Mouse (Mus musculus): ENCODE data around the gene Acot8. TPM values are rescaled to one million over a fixed set of nuclear protein-coding genes. Genes with fewer than 3 reads are reported as not detected.

Gene Acot8
- polyA plus RNA-seq, 1 experiment: 87.6 TPM

- Histone ChIP-seq H3K36me3 (replicated peaks; ENCODE audit: low read length) (peaks cover 49% of the 10 kb centered on the region), H3K4me3 (replicated peaks) (no peak overlapping the region), H3K27me3 (replicated peaks) (peaks cover 3% of the 10 kb centered on the region), H3K9me3 (no peaks in the 10 kb centered on the region), H3K4me1 (peaks cover 54% of the 10 kb centered on the region)
- TF ChIP-seq GATA1 (IDR thresholded peaks at IDR 0.05; ENCODE audit: borderline replicate concordance, low read length): no peak
Observed at GRCm38 (mm10) chr2:164829090-164829489, 24.4 kb upstream of the Acot8 start.

GRCm38 (mm10) chr2:164828437-164828836, 23.8 kb upstream of the Acot8 start, which contains the start of gene Spata25:
Spata25 (minus strand) TSS chr2:164828537.
- Histone ChIP-seq H3K27me3 (replicated peaks) (peaks cover 3% of the 10 kb centered on the region), H3K4me3 (replicated peaks) (no peak within 1 kb of the TSS), H3K9me3 (no peaks in the 10 kb centered on the region), H3K36me3 (replicated peaks; ENCODE audit: low read length) (peaks cover 51% of the 10 kb centered on the region), H3K4me1 (peaks cover 54% of the 10 kb centered on the region)
- no peak for TF ChIP-seq GATA1 (IDR thresholded peaks at IDR 0.05; ENCODE audit: borderline replicate concordance, low read length)
- TF ChIP-seq FLI1 (IDR thresholded peaks at IDR 0.05; ENCODE audit: low read length): no peak

- Histone ChIP-seq H3K9me3 (no peaks in the 10 kb centered on the region), H3K4me3 (replicated peaks) (no peak overlapping the region), H3K27me3 (replicated peaks) (peaks cover 3% of the 10 kb centered on the region), H3K36me3 (replicated peaks; ENCODE audit: low read length) (peaks cover 51% of the 10 kb centered on the region), H3K4me1 (peaks cover 48% of the 10 kb centered on the region)
- TF ChIP-seq FLI1 (IDR thresholded peaks at IDR 0.05; ENCODE audit: low read length) (no peak), GATA1 (IDR thresholded peaks at IDR 0.05; ENCODE audit: borderline replicate concordance, low read length) (no peak)
Observed at GRCm38 (mm10) chr2:164827146-164827850, 22.6 kb upstream of the Acot8 start.

GRCm38 (mm10) chr2:164825521-164825920, 20.8 kb upstream of the Acot8 start:
- Histone ChIP-seq H3K4me1 (peaks cover 49% of the 10 kb centered on the region), H3K9me3 (no peaks in the 10 kb centered on the region), H3K4me3 (replicated peaks) (no peak overlapping the region), H3K36me3 (replicated peaks; ENCODE audit: low read length) (peaks cover 68% of the 10 kb centered on the region), H3K27me3 (replicated peaks) (no peaks in the 10 kb centered on the region)
- TF ChIP-seq GATA1 (IDR thresholded peaks at IDR 0.05; ENCODE audit: borderline replicate concordance, low read length) (no peak), FLI1 (IDR thresholded peaks at IDR 0.05; ENCODE audit: low read length) (no peak)

- Histone ChIP-seq H3K36me3 (replicated peaks; ENCODE audit: low read length) (peaks cover 81% of the 10 kb centered on the region), H3K4me1 (peaks cover 47% of the 10 kb centered on the region), H3K9me3 (no peaks in the 10 kb centered on the region), H3K27me3 (replicated peaks) (no peaks in the 10 kb centered on the region), H3K4me3 (replicated peaks) (peak overlapping the region; percentile 99)
- TF ChIP-seq FLI1 (IDR thresholded peaks at IDR 0.05; ENCODE audit: low read length) (no peak), GATA1 (IDR thresholded peaks at IDR 0.05; ENCODE audit: borderline replicate concordance, low read length) (no peak)
Observed at GRCm38 (mm10) chr2:164823969-164824368, 19.3 kb upstream of the Acot8 start.

- H3K4me3 ChIP-seq (replicated peaks): peak overlapping the region; percentile 99
- no peaks in the 10 kb centered on the region for H3K27me3 ChIP-seq (replicated peaks)
- H3K4me1 ChIP-seq: peaks cover 47% of the 10 kb centered on the region
- peaks cover 76% of the 10 kb centered on the region for H3K36me3 ChIP-seq (replicated peaks; ENCODE audit: low read length)
- TF ChIP-seq GATA1 (IDR thresholded peaks at IDR 0.05; ENCODE audit: borderline replicate concordance, low read length): no peak
- no peak for TF ChIP-seq FLI1 (IDR thresholded peaks at IDR 0.05; ENCODE audit: low read length)
- H3K9me3 ChIP-seq: no peaks in the 10 kb centered on the region
Observed at GRCm38 (mm10) chr2:164823181-164823585, 18.5 kb upstream of the Acot8 start.

GRCm38 (mm10) chr2:164822636-164823165, 18.0 kb upstream of the Acot8 start, which contains the start of gene Zswim1:
Zswim1 (plus strand) TSS chr2:164822686.
- Histone ChIP-seq H3K4me1 (peaks cover 51% of the 10 kb centered on the region), H3K27me3 (replicated peaks) (no peaks in the 10 kb centered on the region), H3K4me3 (replicated peaks) (peak within 1 kb of the TSS; percentile 99), H3K9me3 (no peaks in the 10 kb centered on the region), H3K36me3 (replicated peaks; ENCODE audit: low read length) (peaks cover 76% of the 10 kb centered on the region)
- TF ChIP-seq FLI1 (IDR thresholded peaks at IDR 0.05; ENCODE audit: low read length) (no peak), GATA1 (IDR thresholded peaks at IDR 0.05; ENCODE audit: borderline replicate concordance, low read length) (no peak)

- H3K36me3 ChIP-seq (replicated peaks; ENCODE audit: low read length): peaks cover 68% of the 10 kb centered on the region
- no peaks in the 10 kb centered on the region for H3K9me3 ChIP-seq
Observed at GRCm38 (mm10) chr2:164821060-164821459, 16.4 kb upstream of the Acot8 start.

GRCm38 (mm10) chr2:164817703-164818102, 13.0 kb upstream of the Acot8 start:
- Histone ChIP-seq H3K27me3 (replicated peaks) (no peaks in the 10 kb centered on the region), H3K4me1 (peaks cover 38% of the 10 kb centered on the region), H3K9me3 (no peaks in the 10 kb centered on the region), H3K36me3 (replicated peaks; ENCODE audit: low read length) (peaks cover 74% of the 10 kb centered on the region), H3K4me3 (replicated peaks) (no peak overlapping the region)
- TF ChIP-seq FLI1 (IDR thresholded peaks at IDR 0.05; ENCODE audit: low read length): no peak
- no peak for TF ChIP-seq GATA1 (IDR thresholded peaks at IDR 0.05; ENCODE audit: borderline replicate concordance, low read length)

More at GRCm38 (mm10) chr2:164821060-164821459, 16.4 kb upstream of the Acot8 start:
- Histone ChIP-seq H3K4me1 (peaks cover 51% of the 10 kb centered on the region), H3K4me3 (replicated peaks) (no peak overlapping the region), H3K27me3 (replicated peaks) (no peaks in the 10 kb centered on the region)
- TF ChIP-seq GATA1 (IDR thresholded peaks at IDR 0.05; ENCODE audit: borderline replicate concordance, low read length) (no peak), FLI1 (IDR thresholded peaks at IDR 0.05; ENCODE audit: low read length) (no peak)

- H3K9me3 ChIP-seq: no peaks in the 10 kb centered on the region
- no peak overlapping the region for H3K4me3 ChIP-seq (replicated peaks)
- peaks cover 79% of the 10 kb centered on the region for H3K36me3 ChIP-seq (replicated peaks; ENCODE audit: low read length)
- TF ChIP-seq GATA1 (IDR thresholded peaks at IDR 0.05; ENCODE audit: borderline replicate concordance, low read length) (no peak), FLI1 (IDR thresholded peaks at IDR 0.05; ENCODE audit: low read length) (no peak)
- H3K27me3 ChIP-seq (replicated peaks): no peaks in the 10 kb centered on the region
- peaks cover 35% of the 10 kb centered on the region for H3K4me1 ChIP-seq
Observed at GRCm38 (mm10) chr2:164817206-164817605, 12.5 kb upstream of the Acot8 start.
